Mouse (Mus musculus) heart, postnatal 10 days (tissue): ENCODE measurements at regions not wholly inside any gene's neighbourhood (a gene's known extent, or its start where the extent isn't known, plus 50 kb on each side); places are given as distances from the start of the nearest gene placed in this dataset.
"Not testable (repeated sequence)": the region's sequence is repeated elsewhere in the genome, so short reads cannot be mapped to it uniquely, and the experiment has no call there.

Experiments
- DNase-seq, 2 experiments: peaks; one replicate each; pipeline ENCODE4 v3.0.0; 2021
- intact Hi-C: fragments of 180-260 bp; cut with DNase I; formaldehyde crosslinking; loops from one replicate; pipeline ENCODE4 v1.15.1; 2025

- no peak for DNase-seq
- intact Hi-C loops: no loop called here
These were observed 59.6 kb downstream of the Fasl start for GRCm38 (mm10) chr1:161728546-161729206.

DNA sequence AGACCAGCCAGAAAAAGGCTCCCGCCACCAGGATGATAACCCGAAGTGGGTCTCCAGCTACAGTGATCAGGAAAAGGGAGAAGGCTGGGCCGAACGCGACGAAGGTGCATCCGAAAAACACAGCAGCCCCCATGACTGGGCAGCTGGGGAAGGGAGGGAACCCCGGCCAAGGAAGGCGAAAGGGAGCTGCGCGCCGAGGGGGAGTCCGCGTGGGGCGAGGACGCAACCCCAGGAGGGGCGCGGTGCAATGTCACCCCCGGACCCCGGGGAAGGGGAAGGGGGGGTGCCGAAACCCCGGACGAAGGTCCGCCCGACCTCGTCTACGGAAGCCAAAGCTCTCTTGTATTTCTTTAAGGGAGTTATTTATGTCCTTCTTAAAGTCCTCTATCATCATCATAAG lies 60.9 kb downstream of the Fasl start:
- DNase-seq, intact Hi-C loops: not testable (repeated sequence)

DNA sequence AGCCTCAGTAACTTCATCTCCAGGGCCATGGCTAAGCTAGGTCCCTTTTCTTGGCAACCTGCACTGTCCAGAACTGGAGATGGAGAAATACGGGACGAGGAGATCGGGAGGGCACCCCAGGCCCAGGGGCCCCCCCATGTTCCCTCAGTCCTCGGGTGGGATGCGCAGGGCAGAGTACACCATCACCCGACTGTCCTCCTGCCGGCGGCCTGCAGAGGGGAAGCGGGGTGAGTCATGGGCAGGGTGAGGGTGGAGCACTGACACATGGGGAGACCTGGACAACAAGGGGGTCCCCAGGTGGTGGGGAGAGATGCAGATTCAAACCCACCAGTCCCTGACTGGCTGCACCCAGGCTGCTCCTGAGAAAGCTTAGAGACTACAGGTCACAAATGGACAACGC lies 62.2 kb downstream of the Fasl start:
- DNase-seq, intact Hi-C loops: not testable (repeated sequence)

DNA sequence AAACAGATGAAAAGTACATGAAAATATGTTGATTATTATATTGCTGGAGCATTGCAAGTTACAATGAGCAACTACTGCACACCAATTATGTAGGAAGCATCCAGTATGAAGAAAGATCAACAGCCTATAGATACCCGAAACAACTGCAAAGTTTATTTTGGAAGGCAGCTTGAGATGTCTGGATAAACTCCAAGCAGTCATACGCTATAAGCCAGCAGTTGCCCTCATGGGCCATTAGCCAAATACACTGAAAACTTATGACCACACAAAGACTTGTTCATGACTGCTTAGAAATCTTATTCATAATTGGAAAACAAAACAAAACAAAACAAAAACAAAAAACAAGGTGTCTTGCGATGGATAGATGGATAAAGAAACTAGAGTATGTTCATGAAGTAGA lies 68.4 kb downstream of the Fasl start:
- intact Hi-C loops: no loop called here

DNA sequence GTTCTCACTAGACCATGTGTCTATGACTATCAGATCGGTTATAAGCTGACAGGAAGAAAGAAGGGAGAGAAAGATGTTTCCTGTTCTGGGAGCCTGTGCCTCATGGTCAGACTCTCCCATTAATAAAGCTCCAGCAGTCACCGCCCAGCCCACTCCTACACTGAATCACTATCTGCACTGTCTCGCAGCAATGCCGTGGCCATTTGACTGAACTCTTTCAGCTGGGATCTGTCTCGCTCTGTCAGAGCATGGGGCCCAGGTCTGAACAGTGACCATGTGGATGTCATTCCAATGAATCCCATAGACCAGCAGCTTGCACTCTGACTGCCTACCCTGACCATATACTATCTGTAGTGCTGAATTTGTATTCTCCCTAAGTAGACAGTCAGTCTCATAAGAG lies 70.0 kb downstream of the Fasl start:
- intact Hi-C loops: no loop called here
- no peak for DNase-seq

More for the DNA sequence above, 68.4 kb downstream of the Fasl start:
- no peak for DNase-seq

DNA sequence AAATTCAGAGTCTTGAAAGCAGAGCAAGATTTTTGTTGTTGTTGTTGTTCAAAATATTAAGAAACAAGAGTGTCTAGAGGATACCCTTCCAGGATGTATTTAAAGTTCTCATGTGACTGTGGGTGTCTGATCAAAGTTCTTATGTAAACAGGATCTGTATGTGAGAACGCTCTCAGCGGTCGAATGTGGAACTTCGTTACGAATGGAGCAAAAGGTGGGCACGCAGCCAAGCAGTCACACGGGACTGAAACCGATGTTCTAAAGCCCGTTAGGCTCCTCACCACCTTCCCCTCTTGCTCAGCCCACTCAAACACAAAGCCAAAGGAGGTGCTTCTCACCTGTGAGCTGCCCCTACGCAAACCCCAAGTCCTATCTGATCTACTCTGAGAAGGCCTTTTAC lies 75.4 kb downstream of the Fasl start:
- peak; percentile 79 to 85 for DNase-seq

DNA sequence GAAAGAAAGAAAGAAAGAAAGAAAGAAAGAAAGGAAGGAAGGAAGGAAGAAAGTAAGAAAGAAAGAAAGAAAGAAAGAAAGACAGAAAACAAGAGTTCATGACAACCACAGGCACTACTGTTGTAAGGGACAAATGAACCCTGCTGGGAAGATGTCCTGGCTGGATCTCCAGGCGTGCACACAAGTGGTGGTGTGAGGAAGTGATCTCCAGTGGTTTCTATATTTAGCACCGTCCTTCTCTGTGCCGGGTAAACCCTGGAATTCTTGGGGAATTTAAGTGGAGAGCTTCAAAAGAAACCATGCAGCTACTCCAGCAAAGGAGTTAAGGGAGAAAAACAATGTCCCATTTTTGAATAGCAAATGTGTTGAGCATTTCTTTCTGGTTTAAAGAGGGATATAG lies 76.0 kb downstream of the Fasl start:
- DNase-seq: peak in 1 of 2 experiments; percentile 34
- intact Hi-C loops: no loop called here

More for the DNA sequence above, 75.4 kb downstream of the Fasl start:
- intact Hi-C loops: no loop called here

DNA sequence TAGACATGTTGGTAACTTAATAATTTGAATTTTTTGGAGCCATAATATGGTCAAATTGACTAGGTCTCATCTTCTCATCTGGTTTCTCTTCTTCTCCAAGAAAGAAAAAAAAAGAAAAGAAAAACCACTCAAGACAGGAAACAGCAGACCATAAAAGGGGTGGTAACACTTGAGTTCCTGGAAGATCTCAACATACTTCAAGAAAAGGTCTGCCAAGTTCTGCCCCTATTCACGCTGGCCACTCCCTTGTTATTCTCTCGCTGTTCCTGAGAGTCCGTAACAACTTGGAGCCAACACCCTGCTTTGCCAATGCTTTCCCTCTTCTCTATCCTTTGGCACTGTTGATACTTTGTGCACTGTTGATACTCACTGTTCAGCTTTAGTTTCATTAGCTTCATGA lies 81.2 kb downstream of the Fasl start:
- DNase-seq: peak in 1 of 2 experiments; percentile 14
- intact Hi-C loops: no loop called here

- intact Hi-C loops: no loop called here
- no peak for DNase-seq
These were observed 83.3 kb downstream of the Fasl start for GRCm38 (mm10) chr1:161704961-161705360.

- intact Hi-C loops: no loop called here
- DNase-seq: no peak
These were observed 83.8 kb downstream of the Fasl start for GRCm38 (mm10) chr1:161704527-161704926.

GRCm38 (mm10) chr1:161695886-161696285 lies 92.4 kb downstream of the Fasl start:
- DNase-seq: no peak
- intact Hi-C loops: no loop called here

- intact Hi-C loops: no loop called here
- no peak for DNase-seq
These were observed 94.5 kb downstream of the Fasl start for GRCm38 (mm10) chr1:161693768-161694160.

DNA sequence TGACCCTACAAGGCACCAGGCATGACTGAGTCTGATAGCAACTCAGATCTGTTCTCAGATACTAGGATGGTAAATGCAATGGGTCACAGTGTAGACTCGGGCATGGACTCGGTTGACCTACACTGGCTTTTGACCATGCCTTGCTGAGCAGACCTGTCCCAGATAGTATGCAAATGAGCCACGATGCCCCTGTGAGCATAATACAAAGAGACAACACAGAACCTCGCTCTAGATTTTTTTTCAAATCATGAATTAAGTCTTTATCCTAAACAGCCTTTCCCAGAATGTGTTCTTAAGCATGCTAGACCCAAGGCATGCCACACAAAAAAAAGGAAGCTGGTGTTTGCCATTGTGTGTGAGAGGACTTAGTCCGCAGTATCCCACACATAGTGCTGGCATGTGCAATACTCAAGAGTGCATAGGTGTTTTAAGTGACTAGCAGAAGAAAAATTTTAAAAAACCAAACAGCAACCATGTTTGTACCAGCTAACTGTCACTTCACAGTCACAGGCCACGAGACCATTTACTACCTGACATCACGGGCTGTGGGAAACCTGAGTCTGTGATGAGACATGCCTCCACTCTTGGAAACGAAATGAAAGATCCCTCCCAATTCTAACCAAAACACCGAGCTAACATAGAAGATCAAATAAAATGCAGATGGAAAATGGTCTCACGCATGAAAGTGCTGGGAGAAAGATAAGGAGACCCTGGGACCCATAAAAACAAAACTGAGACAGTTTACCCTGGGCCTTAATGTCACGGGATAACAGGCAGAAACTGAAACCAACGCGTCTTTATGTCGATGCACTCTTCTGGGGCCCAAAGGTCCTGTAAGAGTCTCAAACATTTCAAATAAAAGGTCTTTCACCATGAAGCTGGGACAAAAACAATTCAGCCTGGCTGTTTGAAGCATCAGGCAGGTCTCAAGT lies 95.2 kb downstream of the Fasl start:
- intact Hi-C loops: no loop called here
- no peak for DNase-seq

DNA sequence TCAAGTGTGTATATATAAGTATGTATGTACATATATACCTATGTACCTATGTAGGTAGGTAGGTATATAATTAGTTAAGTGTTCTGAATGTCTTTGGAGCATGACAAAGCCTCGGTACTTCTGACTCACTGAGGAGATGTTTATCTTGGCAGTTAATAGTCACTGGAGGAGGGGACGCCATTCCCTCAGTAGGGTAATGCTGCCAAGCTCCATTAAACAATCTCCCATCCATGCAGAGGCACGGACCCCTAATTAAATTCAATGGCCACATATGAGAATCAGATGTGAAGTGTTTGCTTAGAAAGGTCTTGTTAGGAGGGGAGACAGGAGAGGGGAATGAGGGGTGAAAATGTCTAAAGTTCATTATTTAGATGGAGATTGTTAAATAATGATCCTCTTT lies 99.3 kb downstream of the Fasl start:
- DNase-seq: no peak
- intact Hi-C loops: loop anchor here (5.0 to 10.0 kb wide), 2 partner anchors 87 to 194 kb away; partner anchors contain the start of gene Tnfsf18

- peak; percentile 62 to 79 for DNase-seq
These were observed 100.7 kb downstream of the Fasl start for GRCm38 (mm10) chr1:161687548-161687947.

GRCm38 (mm10) chr1:161680558-161680957 lies 107.7 kb downstream of the Fasl start:
- intact Hi-C loops: loop anchor here (10.0 kb wide), 1 partner anchor 186 kb away; the partner anchor contains the start of gene Tnfsf18
- peak; percentile 40 to 49 for DNase-seq

More at GRCm38 (mm10) chr1:161687548-161687947, 100.7 kb downstream of the Fasl start:
- intact Hi-C loops: loop anchor here (1.0 to 10.0 kb wide), 4 partner anchors 49 to 287 kb away; partner anchors contain the start of gene Tnfsf18

- intact Hi-C loops: no loop called here
- no peak for DNase-seq
These were observed 117.4 kb downstream of the Fasl start for GRCm38 (mm10) chr1:161670937-161671336.

DNA sequence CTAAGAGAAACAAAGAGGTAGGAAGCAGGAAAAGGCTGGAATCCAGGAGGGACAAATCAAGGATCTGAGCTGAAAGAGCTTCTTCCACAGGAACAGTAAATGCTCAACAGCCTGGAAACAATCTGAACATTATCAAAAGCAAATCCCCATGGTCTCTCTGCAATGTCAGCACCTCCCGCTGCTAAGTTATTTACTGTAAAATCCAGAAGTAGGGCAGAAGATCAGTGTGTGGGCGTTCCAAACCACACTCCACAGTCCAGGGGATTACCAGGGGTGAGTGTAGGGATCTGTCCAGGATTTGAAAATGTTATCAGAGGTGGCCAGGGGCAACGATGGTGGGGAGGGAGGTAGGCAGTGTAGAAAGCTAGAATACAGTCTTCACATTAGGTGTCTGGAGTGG lies 124.0 kb downstream of the Fasl start:
- DNase-seq: peak; percentile 35 to 46
- intact Hi-C loops: no loop called here

DNA sequence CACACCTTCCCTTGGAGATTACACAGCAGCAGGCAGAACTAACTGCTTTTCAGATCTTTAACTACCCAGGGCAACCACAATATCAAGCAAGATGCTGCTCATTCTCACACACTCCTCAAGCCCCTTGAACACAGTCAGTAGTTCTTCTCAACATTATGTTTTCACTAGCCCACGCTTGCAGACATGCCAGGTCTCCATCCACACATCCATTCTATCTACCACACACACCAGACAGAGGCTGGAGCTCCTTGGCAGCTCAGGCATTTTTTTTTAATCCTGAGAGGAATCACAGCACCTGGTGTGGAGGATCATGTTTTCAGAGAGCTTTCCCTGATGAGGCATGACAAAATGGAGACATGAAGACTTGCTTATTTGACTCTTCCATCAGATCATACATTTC lies 124.9 kb downstream of the Fasl start:
- no peak for DNase-seq
- intact Hi-C loops: no loop called here

DNA sequence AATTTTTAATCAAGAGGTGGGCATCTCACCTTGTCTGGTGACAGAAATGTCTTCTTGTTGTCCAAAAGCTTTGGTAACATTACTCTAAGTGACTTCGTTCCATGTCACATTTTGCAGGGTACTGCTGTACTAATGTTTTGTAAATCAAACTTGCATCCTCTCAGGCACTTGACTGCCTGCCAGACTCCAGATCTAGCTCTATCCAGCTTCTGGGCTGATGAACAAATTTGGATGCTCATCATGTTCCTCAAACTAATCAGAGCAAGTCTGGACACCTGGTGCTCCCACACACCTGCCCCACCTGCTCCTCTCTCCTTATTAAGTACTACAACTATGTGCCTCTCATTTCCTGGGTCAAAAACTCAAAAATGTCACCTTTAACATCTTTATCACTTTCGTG lies 126.1 kb downstream of the Fasl start:
- intact Hi-C loops: no loop called here
- no peak for DNase-seq

- intact Hi-C loops: no loop called here
- DNase-seq: no peak
These were observed 130.8 kb downstream of the Fasl start for GRCm38 (mm10) chr1:161657511-161657910.

- intact Hi-C loops: no loop called here
These were observed 138.9 kb downstream of the Fasl start for GRCm38 (mm10) chr1:161649387-161649786.

More at GRCm38 (mm10) chr1:161649387-161649786, 138.9 kb downstream of the Fasl start:
- DNase-seq: no peak
